Mouse (Mus musculus): Measurements from ENCODE around the gene Mylk2.

Mylk2 gene

GRCm38 (mm10) chr2:152943568-152943967, 32.4 kb downstream of the Mylk2 start:
- no peak for DNase-seq (ENCODE audit: low spot score in 2 of 2)

- DNase-seq (ENCODE audit: low spot score in 2 of 2), result no peak
Observed at GRCm38 (mm10) chr2:152944013-152944412, 32.9 kb downstream of the Mylk2 start.

DNA sequence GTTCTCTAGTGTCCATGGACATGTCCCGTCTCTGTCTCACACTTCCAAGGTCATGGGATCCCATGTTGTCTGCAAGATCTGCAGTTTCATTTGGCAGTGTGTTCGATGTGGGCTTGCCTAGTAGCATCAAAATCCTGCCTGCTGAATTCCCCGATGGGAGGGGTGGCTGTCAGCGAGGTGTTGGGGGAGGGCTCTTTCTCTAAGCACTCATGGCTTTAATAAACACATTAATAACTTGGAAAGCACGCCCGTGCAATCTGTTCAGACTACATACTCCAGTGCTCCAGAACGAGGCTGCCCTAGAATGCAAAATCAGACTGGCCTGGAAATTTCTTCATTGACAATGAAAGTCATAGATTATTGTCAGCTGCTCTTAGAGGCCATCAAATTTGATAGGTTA, 35.9 kb downstream of the Mylk2 start:
- DNase-seq (ENCODE audit: low spot score in 2 of 2), result no peak

DNA sequence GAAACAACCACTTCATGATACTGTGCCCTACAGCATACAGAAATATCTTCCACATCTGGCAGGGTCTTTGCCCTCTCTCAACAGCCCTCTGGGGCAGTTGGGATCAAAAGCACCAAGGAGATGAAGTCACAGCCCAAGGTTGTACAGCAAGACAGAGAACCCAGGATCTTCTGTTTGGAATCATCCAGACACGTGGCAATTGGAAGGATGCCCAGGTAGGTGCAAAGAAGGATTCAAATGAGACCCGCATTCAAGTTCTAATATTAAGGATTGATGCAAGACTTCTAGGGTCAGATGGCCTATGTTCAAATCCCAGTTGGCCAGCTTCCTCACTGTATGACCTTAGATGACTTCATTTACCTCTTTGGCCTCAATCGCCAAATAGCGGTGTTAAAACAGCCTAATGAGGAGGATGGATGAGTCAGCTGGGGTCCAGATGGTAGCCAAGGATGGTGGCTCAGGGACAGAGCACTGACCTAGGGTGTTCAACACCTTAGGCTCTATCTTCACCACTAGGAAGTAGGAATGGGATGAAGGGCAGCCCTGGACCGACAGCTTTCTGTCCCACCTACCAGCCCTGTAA, 37.4 kb downstream of the Mylk2 start:
- no peak for DNase-seq (ENCODE audit: low spot score in 2 of 2)

DNA sequence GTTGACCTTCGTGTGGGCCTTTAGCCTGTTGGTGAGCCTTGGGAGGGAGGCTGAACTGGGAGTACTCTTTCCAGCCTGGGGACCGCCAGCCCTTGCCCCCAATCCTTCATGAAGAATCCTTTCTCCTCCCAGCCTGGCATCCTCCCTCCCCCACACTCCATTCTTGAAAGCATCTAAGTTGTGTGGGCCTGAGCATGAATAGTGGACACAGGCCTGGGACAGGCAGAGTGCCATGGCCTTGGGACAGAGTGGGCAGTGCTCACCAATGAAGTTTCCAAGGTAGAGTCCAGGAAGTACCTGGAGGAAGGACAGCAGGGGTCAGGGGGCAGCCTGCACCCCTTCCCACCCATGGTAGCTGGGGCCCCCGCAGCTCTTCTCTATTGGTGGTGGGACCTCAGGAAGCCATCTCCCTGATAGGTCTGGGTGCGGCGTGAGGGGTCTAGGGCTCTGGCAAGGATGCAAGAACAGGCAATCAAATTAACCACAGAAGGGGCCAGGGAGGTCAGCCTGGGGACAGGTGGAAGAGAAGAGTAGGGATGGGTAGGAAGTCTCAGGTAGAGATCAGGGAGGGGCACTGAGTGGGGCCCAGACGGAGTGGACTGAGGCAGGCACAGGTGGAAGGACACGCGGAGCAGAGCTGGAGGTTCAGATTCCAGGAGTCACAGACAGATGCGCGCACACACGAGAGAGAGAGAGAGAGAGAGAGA, 39.4 kb downstream of the Mylk2 start:
- DNase-seq (ENCODE audit: low spot score in 2 of 2), result no peak

GRCm38 (mm10) chr2:152951065-152951849, 40.1 kb downstream of the Mylk2 start, which contains the start of gene Dusp15:
TSS of gene Dusp15 (minus strand) at chr2:152951698.
- no peak for DNase-seq (ENCODE audit: low spot score in 2 of 2)

DNA sequence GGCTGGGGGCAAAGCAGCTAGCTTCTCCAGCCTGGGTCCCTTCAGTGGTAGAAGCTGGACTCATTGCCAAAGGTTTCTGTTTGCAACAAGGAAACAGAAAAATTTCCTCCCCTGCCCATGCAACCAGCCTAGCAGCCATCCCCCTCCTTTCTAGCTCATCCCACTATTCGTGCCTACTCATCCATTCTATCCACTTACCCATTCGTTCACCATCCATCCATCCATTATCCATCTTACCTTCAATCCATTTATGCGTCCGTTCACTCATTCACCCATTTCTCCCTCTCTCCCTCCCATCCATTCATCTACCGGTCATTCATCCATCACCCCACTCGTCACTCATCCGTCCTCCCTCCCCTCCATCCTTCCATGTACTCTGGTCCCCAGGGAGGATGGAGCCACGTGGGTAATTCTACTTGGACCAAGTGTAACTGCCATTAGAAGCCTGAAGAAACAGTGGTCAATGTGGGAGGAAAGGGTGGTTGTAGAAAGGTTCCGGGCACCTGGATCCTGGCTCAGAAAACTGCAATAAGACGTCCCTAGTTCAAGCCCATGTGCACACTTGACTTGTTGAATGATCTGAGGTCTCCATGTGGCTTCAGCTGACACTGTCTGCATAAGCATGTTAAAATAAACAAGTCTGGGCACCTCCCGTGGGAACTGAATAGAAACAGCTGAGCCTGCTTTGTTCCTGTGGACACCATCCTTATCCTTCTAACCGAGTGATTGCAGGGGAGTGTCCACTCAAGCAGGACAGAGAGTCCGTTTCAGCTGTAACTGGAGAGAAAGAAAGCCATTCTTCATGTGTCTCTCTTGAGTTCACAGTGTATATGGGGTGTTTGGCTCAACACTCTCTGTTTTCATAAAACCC, 40.9 kb downstream of the Mylk2 start:
- DNase-seq (ENCODE audit: low spot score in 2 of 2), result no peak

DNA sequence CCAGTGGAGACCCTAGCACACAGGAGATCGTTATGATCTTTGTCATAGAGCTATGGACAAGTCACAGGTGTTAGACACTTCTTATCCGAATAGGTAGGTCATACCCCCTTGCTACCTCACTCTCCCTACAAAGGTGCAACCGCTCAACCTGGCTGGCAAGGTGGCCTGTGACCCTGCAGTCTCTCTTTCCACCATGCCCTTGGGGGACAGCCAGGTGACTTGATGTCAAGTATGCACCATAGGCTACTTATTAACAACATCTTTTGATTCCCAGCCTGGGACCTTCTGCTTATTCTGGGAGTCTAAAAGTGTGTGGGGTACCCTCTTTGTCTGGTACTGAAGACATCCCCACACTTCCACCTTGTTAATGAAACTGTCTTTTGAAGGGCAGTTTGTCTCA, 47.0 kb downstream of the Mylk2 start:
- DNase-seq (ENCODE audit: low spot score in 2 of 2), result no peak

DNA sequence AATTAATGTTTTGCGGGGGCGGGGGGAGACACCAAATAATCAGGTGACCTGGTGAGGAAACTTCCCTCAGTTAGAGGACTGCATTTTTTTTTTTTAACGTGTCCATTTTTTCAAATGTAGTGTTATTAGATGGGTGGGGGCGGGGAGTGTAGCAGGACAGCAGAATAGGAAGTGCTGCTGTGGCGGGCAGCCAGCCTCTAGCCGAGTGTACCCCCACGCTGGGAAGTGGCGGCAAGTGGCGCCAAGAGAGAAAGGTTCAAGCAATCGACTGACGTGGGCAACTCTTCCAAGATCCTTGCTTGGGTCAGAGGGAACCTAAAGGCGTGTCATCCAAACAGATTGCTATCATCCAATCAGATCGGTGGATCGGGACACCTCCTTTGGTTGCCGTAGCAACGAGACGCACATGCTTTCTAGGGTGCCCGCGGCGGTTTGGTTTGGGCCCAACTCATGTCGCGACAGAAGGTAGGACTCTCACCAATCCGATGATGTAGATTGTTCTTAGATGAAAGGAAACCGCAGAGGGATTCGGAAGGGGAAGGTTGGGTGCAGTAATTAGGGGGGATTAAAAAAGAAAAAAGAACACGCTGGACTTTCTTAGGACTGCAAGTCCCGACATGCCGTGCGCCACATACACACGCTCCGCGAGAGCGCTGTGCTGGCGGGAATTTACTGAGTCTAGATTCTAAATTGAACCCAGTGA, 51.1 kb downstream of the Mylk2 start, which contains the start of gene Ttll9:
Gene Ttll9, plus strand, starts transcription at position 395 of the 703 bp plus-strand sequence.
- peak in 1 of 2 experiments; percentile 62 for DNase-seq (ENCODE audit: low spot score in 2 of 2)

DNA sequence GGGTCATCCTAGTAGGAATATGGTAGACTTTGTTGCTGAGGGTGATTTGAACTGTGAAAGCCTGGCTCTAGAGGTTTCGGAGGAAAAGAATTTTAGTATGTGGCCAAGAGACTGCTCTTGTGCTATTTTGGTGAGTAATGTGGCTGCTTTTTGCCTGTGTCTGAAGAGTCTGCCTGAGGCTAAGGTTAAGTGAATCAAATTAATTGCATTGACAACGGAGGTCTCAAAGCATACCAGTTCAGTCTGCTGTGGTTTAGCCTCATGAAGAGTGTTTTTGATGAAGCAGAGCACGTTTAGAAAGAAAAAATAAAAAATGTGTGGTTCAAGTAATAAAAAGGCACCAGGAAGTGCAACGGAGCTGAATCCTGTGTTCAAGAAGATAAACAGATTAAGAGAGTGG, 54.4 kb downstream of the Mylk2 start:
- no peak for DNase-seq (ENCODE audit: low spot score in 2 of 2)
